Mouse (Mus musculus): Measurements from ENCODE around the gene Pdcl3.
"Not testable (repeated sequence)": the region's sequence is repeated elsewhere in the genome, so short reads cannot be mapped to it uniquely, and the experiment has no call there.

The Pdcl3 gene

DNA sequence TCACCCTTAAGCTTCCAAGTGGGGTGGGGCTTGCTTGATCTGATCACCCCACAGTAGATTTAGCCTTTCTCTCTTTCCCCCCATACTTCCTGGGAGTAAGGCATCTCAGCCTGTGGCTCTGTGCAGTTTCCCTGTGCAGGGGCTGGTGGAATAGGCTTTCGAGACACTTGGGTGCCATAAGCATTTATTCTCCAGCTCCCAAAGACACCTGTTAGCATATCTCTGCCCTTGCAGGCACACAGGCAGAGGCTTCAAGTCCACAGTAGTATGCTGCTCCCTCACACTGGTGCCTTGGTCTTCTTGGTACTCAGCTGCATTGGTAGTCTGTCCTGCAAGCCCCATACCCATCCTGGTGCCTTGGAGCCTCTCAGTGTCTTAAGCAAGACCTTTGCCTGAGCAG, 40.4 kb downstream of the Pdcl3 start:
- DNase-seq: no peak

DNA sequence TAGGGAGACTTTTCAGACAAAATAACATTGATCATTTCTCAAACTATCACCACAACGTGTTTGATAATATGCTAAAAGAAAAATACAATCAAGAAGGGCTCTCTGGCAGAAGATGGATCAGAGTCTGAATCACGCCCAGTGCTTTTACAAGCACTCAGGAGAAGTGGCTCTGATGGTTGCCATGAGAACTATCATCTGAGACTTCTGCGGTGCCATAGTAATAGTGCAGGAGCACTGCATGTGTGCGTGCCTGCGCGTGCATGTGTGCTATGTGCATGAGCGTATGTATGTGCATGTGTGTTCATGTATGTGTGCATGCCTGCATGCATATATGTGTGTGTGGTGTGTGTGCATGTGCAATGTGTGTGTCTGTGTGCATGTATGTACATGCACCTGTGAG, 43.8 kb downstream of the Pdcl3 start:
- no peak for DNase-seq

DNA sequence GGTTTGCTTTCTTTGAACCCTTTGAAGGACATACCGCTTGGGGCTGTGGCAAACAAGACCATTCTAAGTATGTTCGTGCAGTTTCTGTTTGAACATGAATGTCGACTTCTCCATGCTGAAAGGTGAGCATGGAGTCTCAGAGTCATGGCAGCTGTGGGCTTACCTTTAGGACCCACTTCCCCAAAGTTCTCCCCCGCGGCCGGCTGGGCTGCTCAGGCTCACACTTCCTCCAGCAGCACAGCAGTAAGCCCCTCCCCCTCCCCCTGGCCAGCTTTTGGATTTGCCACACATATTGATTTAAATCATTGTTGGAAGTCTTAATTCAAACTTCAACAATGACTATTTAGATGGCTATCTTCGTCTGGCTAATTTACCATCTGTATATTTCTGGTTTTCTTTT, 44.7 kb downstream of the Pdcl3 start:
- DNase-seq: no peak

DNA sequence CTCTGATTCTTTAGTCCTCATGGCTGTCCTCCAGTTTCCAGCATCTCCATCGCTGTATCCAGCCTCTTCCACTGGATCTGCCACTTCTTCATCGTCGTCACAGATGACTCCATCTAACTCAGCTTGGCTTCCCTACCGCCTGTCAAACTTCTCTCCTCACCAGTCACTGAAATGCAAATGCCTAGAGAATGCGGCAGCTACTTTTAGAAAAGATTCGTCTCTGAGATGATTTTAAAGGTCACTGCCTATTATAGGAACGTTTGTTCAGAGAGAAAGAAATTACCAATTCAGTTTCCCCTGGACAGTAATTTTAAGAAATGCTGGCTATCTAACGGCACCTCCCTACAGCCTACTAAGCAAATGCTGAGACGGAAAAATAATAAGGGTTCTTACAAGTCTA, 50.4 kb downstream of the Pdcl3 start:
- no peak for DNase-seq

DNA sequence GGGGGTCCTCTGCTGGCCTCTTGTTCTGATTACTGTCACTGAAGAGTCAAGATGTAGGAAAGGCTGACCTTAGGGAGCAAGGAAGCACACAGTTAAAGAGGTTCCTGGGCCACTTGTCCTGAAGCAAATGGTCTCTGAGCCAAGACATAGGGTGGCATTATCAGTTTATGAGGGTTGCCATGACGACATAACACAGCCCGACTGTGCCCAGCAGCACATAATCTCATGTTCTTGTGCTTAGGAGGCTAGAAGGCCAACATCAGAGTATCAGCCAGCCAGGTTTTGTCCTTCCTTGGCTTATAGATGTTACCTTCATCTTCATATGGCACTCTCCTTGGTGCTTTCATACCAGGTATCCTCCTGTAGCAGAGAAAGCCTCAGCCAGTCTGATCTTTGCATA, 56.8 kb downstream of the Pdcl3 start:
- no peak for DNase-seq

DNA sequence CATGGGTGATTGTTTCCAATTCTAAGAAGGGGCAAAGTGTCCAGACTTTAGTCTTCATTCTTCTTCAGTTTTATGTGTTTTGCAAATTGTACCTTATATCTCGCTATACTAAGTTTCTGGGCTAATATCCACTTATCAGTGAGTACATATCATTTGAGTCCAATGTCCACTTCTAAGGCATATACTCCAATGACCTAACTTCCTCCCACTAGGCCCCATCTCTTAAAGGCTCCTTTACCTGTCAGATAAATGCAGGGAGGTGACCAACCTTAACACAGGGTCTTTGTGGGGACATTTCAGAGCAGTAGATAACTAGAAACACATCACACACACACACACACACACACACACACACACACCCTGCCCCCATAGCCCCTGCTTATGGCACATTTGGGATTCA, 59.0 kb downstream of the Pdcl3 start:
- DNase-seq: not testable (repeated sequence)

DNA sequence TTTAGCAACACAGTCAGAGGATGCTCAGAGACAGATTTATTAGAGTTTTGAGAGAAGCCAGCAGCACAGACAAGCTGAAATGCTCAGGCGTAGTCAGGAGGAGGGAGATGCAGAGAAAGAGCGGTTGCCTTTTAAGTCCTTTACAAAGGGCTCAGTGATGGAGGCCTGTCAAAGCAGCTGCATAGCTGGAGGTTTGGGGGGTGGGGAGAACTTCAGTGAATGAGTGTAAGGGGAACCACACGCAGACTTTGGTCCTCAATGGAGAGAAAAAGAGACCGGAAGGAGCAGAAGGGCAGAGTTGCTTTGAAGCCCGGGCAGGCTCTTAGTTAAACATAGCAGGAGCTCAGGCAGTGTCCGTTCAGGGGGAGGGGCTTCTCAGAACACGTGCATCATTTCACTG, 61.3 kb downstream of the Pdcl3 start:
- DNase-seq: no peak

All from spleen, adult 18-20 months (tissue).